Mouse (Mus musculus): Measurements from ENCODE around the gene Prkag1.

GRCm38 (mm10) chr15:98831684-98832035 is 339 bp upstream of the Prkag1 start:
- TF ChIP-seq CTCF (IDR thresholded peaks at IDR 0.05; ENCODE audit: control insufficient read depth, insufficient read depth, insufficient read length) (no peak), USF1 (IDR thresholded peaks at IDR 0.05; ENCODE audit: low read depth) (no peak), MAX (IDR thresholded peaks at IDR 0.05) (no peak), CEBPB (IDR thresholded peaks at IDR 0.05; ENCODE audit: low read depth) (no peak), MYOG (IDR thresholded peaks at IDR 0.05; ENCODE audit: control insufficient read depth, extremely low read depth, insufficient read length) (no peak)

All from C2C12 (cell line).